Mouse (Mus musculus): ENCODE measurements around the gene Enah. TPM values are rescaled to one million over a fixed set of nuclear protein-coding genes. Genes with fewer than 3 reads are reported as not detected.

Gene Enah
- polyA plus RNA-seq, 1 experiment from 2014 or later: 35.6 TPM

DNA sequence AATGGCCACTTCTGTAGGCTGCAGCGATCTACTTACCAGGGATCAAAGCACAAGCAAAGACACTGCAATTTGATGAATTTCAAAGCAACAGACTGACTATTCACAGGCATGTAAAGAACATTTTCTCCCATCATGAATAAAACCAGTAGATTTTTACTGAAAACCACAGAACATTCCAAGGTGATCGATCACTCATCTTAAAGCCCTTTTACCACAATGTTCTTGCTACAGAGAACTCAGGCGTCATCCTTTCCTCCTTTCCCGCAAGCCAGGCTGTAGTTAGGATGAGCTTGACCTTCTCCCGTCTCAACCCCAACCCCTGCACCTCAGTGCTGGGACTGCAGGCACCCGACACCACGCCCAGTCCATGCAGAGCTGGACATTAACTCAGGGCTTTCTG is 107.9 kb downstream of the Enah start:
- Histone ChIP-seq H3K4me1 (replicated peaks; ENCODE audit: control insufficient read depth, insufficient read depth, low read length) (no peaks in the 10 kb centered on the region), H3K36me3 (ENCODE audit: control insufficient read depth, insufficient read depth) (peaks cover 3% of the 10 kb centered on the region; the same call in 1 of the 2 replicates), H3K4me3 (replicated peaks; ENCODE audit: low read length) (no peak overlapping the region), H3K27me3 (replicated peaks; ENCODE audit: control insufficient read depth, insufficient read depth, low read length) (no peaks in the 10 kb centered on the region), H3K9me3 (ENCODE audit: control insufficient read depth, low read length) (no peaks in the 10 kb centered on the region), H3K27ac (ENCODE audit: low read length) (no peak overlapping the region), H3K9ac (replicated peaks; ENCODE audit: low read depth, low read length) (no peak overlapping the region), H3K4me2 (ENCODE audit: low read length) (no peak overlapping the region)
- ATAC-seq: no peak
- 94% methylated on average over 7 of the region's 7 CpGs for WGBS

DNA sequence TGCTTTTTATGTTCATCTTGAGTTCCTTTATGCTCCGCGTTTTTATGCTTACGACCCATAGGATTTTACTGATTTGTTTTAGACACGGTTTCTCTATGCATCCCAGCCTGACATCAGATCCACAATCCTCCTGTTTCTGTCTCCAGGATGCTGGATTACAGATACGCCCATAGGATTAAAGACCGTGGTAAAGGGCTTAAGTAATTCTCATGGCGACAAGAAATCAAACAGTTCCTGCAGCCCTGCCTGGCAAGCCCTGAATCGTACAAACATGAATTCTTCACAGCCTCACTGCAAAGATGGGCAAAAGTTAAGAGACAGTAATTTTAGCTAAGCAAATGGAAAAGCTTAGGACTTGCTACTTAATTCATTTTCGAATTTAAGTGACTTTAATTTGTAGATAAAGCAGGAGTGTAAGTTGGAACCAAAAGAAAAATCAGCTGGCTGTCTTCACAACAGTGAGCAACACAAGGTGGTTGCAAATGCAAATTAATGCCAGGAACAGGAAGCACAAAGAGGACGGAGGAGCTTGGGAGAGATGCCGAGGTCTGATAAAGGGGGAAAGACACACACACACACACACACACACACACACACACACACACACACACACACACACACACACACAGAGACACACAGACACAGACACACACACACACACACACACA is 118.0 kb downstream of the Enah start:
- H3K9ac ChIP-seq (replicated peaks; ENCODE audit: low read depth, low read length): no peak overlapping the region
- H3K4me3 ChIP-seq (replicated peaks; ENCODE audit: low read length): no peak overlapping the region
- H3K4me2 ChIP-seq (ENCODE audit: low read length): no peak overlapping the region
- 78% methylated on average over 11 of the region's 11 CpGs for WGBS
- ATAC-seq: no peak
- no peaks in the 10 kb centered on the region for H3K27me3 ChIP-seq (replicated peaks; ENCODE audit: control insufficient read depth, insufficient read depth, low read length)
- peaks cover 15% of the 10 kb centered on the region; the same call in 1 of the 2 replicates for H3K36me3 ChIP-seq (ENCODE audit: control insufficient read depth, insufficient read depth)
- H3K27ac ChIP-seq (ENCODE audit: low read length): no peak overlapping the region
- H3K9me3 ChIP-seq (ENCODE audit: control insufficient read depth, low read length): no peaks in the 10 kb centered on the region
- 0 out of 2 replicates have a peak, but pooled peaks cover 2% of the 10 kb centered on the region for H3K4me1 ChIP-seq (replicated peaks; ENCODE audit: control insufficient read depth, insufficient read depth, low read length)

DNA sequence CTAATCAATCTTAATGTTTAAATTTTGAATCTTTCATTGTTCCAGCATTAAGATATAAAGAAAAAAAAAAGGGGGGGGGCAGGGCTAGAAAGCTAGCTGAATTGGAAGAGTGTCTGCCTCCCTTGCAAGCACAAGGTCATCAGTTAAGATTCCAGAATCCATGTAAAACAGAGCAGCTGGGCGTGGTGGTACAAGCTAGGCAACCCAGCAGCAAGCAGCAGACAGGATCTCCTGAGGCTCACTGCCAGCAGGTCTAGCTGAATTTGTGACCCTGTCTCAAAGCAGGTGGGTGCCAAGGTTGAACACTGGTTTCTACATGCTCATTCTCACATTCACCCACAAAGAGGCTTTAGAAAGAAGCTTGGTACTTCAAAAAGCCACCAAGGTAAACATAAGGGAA is 118.9 kb downstream of the Enah start:
- WGBS: 90% methylated on average over 1 of the region's 1 CpGs
- H3K4me1 ChIP-seq (replicated peaks; ENCODE audit: control insufficient read depth, insufficient read depth, low read length): 0 out of 2 replicates have a peak, but pooled peaks cover 2% of the 10 kb centered on the region
- no peak overlapping the region for H3K27ac ChIP-seq (ENCODE audit: low read length)
- no peak overlapping the region for H3K9ac ChIP-seq (replicated peaks; ENCODE audit: low read depth, low read length)
- H3K36me3 ChIP-seq (ENCODE audit: control insufficient read depth, insufficient read depth): peaks cover 14% of the 10 kb centered on the region; the same call in 1 of the 2 replicates
- no peak overlapping the region for H3K4me2 ChIP-seq (ENCODE audit: low read length)
- no peak overlapping the region for H3K4me3 ChIP-seq (replicated peaks; ENCODE audit: low read length)
- no peaks in the 10 kb centered on the region for H3K27me3 ChIP-seq (replicated peaks; ENCODE audit: control insufficient read depth, insufficient read depth, low read length)
- H3K9me3 ChIP-seq (ENCODE audit: control insufficient read depth, low read length): no peaks in the 10 kb centered on the region
- no peak for ATAC-seq

DNA sequence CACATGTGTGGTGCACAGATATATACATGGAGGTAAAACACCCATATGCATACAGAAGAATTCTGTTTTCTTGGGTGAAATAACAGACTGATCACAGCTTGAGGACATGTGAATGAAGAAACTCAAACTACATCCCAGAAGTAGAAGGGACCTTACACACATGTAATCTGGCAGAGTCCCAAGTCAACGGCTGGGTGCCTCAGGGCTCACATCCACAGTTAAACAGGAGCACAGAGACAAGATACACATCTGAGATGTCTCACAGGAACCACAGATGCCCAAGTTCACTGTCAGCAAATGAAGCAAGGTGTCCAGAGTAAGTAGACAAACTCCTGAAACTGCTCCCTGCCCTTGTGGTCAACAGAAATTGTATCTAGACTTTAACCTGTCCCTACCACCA is 120.8 kb downstream of the Enah start:
- no peak overlapping the region for H3K4me2 ChIP-seq (ENCODE audit: low read length)
- H3K4me3 ChIP-seq (replicated peaks; ENCODE audit: low read length): no peak overlapping the region
- WGBS: 64% methylated on average over 1 of the region's 1 CpGs
- H3K27me3 ChIP-seq (replicated peaks; ENCODE audit: control insufficient read depth, insufficient read depth, low read length): no peaks in the 10 kb centered on the region
- 0 out of 2 replicates have a peak, but pooled peaks cover 4% of the 10 kb centered on the region for H3K36me3 ChIP-seq (ENCODE audit: control insufficient read depth, insufficient read depth)
- H3K27ac ChIP-seq (ENCODE audit: low read length): no peak overlapping the region
- ATAC-seq: no peak
- no peaks in the 10 kb centered on the region for H3K9me3 ChIP-seq (ENCODE audit: control insufficient read depth, low read length)
- peaks cover 4% of the 10 kb centered on the region; the same call in 1 of the 2 replicates for H3K4me1 ChIP-seq (replicated peaks; ENCODE audit: control insufficient read depth, insufficient read depth, low read length)
- no peak overlapping the region for H3K9ac ChIP-seq (replicated peaks; ENCODE audit: low read depth, low read length)

DNA sequence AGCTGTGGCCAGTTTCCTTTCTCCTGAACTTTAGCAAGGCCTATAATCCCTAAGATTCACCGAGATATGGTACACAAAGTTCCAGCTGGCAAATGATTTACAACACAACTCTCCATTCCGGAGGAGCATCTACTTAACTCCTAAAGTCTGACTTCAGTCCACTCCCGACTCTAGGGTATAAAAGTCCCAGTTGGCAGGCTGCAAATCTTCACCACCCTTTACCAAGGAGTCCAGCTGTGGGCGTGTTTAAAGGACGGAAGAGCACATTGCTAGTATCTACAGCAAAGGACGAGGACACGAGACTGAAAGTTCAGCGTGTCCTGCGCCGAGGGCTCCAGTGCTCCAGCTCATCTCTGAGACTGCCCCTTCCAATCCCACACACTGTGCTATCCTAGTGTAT is 122.8 kb downstream of the Enah start:
- Histone ChIP-seq H3K36me3 (ENCODE audit: control insufficient read depth, insufficient read depth) (no peaks in the 10 kb centered on the region), H3K4me3 (replicated peaks; ENCODE audit: low read length) (no peak overlapping the region), H3K4me1 (replicated peaks; ENCODE audit: control insufficient read depth, insufficient read depth, low read length) (peaks cover 6% of the 10 kb centered on the region), H3K9ac (replicated peaks; ENCODE audit: low read depth, low read length) (no peak overlapping the region), H3K27ac (ENCODE audit: low read length) (no peak overlapping the region), H3K9me3 (ENCODE audit: control insufficient read depth, low read length) (no peaks in the 10 kb centered on the region), H3K27me3 (replicated peaks; ENCODE audit: control insufficient read depth, insufficient read depth, low read length) (no peaks in the 10 kb centered on the region), H3K4me2 (ENCODE audit: low read length) (no peak overlapping the region)
- no peak for ATAC-seq
- 91% methylated on average over 10 of the region's 10 CpGs for WGBS

DNA sequence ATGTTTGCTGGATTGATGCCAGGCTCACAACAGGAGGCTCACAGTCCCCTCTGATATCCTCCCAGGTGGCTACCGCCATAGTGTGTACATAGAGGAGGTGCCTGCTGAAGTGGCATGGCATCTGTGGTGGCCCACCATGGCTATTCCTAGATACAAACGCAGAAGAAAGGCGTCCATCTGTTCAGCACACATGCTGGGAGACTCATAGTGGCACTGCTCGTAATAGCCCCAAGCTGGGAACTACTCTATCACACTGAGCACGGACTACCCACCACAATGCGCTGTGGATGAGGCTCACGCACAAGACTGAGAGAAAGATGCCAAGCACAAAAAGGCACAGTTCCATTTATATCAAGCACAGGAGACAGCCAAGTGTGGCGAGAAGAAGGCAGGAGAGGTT is 126.1 kb downstream of the Enah start:
- H3K27me3 ChIP-seq (replicated peaks; ENCODE audit: control insufficient read depth, insufficient read depth, low read length): no peaks in the 10 kb centered on the region
- ATAC-seq: peak; percentile 75
- WGBS: 49% methylated on average over 8 of the region's 8 CpGs
- H3K4me1 ChIP-seq (replicated peaks; ENCODE audit: control insufficient read depth, insufficient read depth, low read length): peaks cover 6% of the 10 kb centered on the region
- H3K4me2 ChIP-seq (ENCODE audit: low read length): no peak overlapping the region
- no peak overlapping the region for H3K9ac ChIP-seq (replicated peaks; ENCODE audit: low read depth, low read length)
- no peaks in the 10 kb centered on the region for H3K9me3 ChIP-seq (ENCODE audit: control insufficient read depth, low read length)
- H3K36me3 ChIP-seq (ENCODE audit: control insufficient read depth, insufficient read depth): no peaks in the 10 kb centered on the region
- H3K4me3 ChIP-seq (replicated peaks; ENCODE audit: low read length): no peak overlapping the region
- H3K27ac ChIP-seq (ENCODE audit: low read length): 0 out of 2 replicates have a peak overlapping the region, but pooled peaks have one; percentile 34

DNA sequence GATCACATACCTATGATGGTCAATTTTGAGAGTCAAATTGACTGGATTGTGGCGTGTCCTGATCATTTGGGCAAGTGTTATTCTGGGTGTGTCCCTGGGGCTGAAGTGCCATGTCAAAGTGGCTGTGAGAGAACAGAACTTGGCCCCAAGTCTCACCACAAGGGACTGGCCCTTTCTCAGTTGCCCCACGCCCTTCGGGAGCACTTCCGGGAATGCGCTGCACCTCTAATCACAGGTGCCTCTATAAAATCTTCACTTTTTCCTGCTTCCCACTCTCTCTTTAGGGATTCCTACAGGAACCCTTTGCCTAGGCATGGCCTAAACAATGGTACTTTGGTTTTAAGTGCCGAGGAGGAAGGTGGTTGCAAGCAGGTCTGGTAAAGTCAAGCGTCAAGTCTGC is 130.1 kb downstream of the Enah start:
- Histone ChIP-seq H3K27ac (ENCODE audit: low read length) (no peak overlapping the region), H3K9ac (replicated peaks; ENCODE audit: low read depth, low read length) (no peak overlapping the region), H3K9me3 (ENCODE audit: control insufficient read depth, low read length) (no peaks in the 10 kb centered on the region), H3K27me3 (replicated peaks; ENCODE audit: control insufficient read depth, insufficient read depth, low read length) (no peaks in the 10 kb centered on the region), H3K4me2 (ENCODE audit: low read length) (no peak overlapping the region), H3K36me3 (ENCODE audit: control insufficient read depth, insufficient read depth) (no peaks in the 10 kb centered on the region), H3K4me3 (replicated peaks; ENCODE audit: low read length) (no peak overlapping the region), H3K4me1 (replicated peaks; ENCODE audit: control insufficient read depth, insufficient read depth, low read length) (peaks cover 6% of the 10 kb centered on the region)
- ATAC-seq: no peak
- WGBS: 92% methylated on average over 7 of the region's 7 CpGs

DNA sequence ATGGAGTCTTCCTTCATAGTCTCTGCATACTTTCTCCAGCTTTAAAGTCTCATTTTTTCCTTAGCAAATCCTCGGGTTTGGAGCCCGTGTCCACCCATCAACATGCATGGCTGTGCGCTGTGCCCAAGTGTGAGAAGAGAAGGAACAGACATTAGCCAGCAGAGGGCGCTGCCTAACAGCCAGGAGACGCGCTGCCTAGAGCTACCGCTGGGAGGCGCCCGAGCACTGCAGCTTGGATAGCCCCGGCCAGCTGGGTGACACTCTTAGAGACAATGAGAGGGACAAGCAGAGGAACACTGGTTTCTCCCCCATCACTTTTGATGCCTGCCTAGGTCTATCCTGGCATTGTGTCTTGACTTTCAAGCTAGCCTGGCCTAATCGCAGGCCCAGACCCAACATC is 131.0 kb downstream of the Enah start:
- H3K4me1 ChIP-seq (replicated peaks; ENCODE audit: control insufficient read depth, insufficient read depth, low read length): peaks cover 3% of the 10 kb centered on the region
- H3K9me3 ChIP-seq (ENCODE audit: control insufficient read depth, low read length): no peaks in the 10 kb centered on the region
- no peak overlapping the region for H3K4me2 ChIP-seq (ENCODE audit: low read length)
- no peak overlapping the region for H3K4me3 ChIP-seq (replicated peaks; ENCODE audit: low read length)
- WGBS: 6% methylated on average over 11 of the region's 11 CpGs
- H3K36me3 ChIP-seq (ENCODE audit: control insufficient read depth, insufficient read depth): no peaks in the 10 kb centered on the region
- H3K27ac ChIP-seq (ENCODE audit: low read length): no peak overlapping the region
- 0 out of 2 replicates have a peak overlapping the region, but pooled peaks have one; percentile 12 for H3K9ac ChIP-seq (replicated peaks; ENCODE audit: low read depth, low read length)
- peak; percentile 76 for ATAC-seq
- no peaks in the 10 kb centered on the region for H3K27me3 ChIP-seq (replicated peaks; ENCODE audit: control insufficient read depth, insufficient read depth, low read length)

DNA sequence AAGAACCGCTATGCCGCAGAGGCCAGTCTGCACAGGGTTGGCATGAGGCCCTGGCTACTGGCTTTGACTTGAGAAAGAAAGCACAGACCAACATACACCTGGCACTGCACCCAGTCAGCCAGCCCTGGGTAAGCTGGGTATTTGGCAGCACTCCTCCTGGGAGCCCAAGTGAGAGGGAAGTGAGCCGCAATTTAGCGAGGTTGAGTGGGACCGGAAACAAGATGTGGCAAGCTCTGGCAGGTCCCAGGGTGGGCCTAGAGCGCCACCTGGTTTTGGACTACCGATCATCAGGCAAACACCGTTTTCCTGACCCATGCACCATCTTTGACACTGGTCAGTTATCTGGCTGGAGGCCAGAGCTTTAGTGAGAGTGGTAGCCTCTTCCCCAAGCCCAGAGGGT is 138.3 kb downstream of the Enah start:
- H3K27me3 ChIP-seq (replicated peaks; ENCODE audit: control insufficient read depth, insufficient read depth, low read length): no peaks in the 10 kb centered on the region
- H3K4me2 ChIP-seq (ENCODE audit: low read length): no peak overlapping the region
- peak; percentile 79 for ATAC-seq
- no peaks in the 10 kb centered on the region for H3K36me3 ChIP-seq (ENCODE audit: control insufficient read depth, insufficient read depth)
- peaks cover 16% of the 10 kb centered on the region for H3K4me1 ChIP-seq (replicated peaks; ENCODE audit: control insufficient read depth, insufficient read depth, low read length)
- H3K27ac ChIP-seq (ENCODE audit: low read length): no peak overlapping the region
- WGBS: 32% methylated on average over 8 of the region's 8 CpGs
- H3K9me3 ChIP-seq (ENCODE audit: control insufficient read depth, low read length): no peaks in the 10 kb centered on the region
- no peak overlapping the region for H3K9ac ChIP-seq (replicated peaks; ENCODE audit: low read depth, low read length)
- H3K4me3 ChIP-seq (replicated peaks; ENCODE audit: low read length): no peak overlapping the region

All from forebrain, embryonic 16.5 days (tissue).